Mouse (Mus musculus) skeletal muscle tissue, adult 2 months (tissue): ENCODE data around the gene Rit1.
"Not testable (repeated sequence)": the region's sequence is repeated elsewhere in the genome, so short reads cannot be mapped to it uniquely, and the experiment has no call there.

Experiments used
- DNase-seq: peaks from one replicate; pipeline ENCODE4 v3.0.0-alpha.2; 2012; ENCODE audit warnings: low read depth, low spot score

Rit1 gene

GRCm38 (mm10) chr3:88716399-88717197 lies at the start of gene Rit1:
TSS of gene Rit1 (plus strand) at chr3:88716838.
- DNase-seq: peak; percentile 70

- peak; percentile 74 for DNase-seq
Measured at GRCm38 (mm10) chr3:88677399-88677798, 39.2 kb upstream of the Rit1 start.

DNA sequence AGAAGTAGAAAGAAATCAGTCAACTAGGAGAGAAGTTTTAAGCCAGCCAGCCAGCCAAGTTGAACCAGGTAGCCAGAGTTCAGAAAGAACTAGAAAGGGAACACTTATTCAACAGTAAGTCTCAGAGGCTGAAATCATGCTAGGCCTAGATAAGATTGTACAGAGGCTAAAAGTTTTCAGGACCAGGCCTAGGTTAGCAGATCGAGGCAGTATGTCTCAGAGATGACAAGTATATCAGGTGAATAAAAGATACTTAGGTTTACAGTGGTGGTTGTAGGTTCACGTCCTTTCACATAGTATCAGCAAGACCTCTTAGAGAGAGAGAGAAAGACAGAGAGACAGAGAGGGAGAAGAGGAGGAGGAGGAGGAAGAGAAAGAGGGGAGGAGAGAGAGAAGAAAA lies 32.8 kb upstream of the Rit1 start:
- DNase-seq: no peak

- no peak for DNase-seq
Measured at GRCm38 (mm10) chr3:88684236-88684979, 32.2 kb upstream of the Rit1 start.

DNA sequence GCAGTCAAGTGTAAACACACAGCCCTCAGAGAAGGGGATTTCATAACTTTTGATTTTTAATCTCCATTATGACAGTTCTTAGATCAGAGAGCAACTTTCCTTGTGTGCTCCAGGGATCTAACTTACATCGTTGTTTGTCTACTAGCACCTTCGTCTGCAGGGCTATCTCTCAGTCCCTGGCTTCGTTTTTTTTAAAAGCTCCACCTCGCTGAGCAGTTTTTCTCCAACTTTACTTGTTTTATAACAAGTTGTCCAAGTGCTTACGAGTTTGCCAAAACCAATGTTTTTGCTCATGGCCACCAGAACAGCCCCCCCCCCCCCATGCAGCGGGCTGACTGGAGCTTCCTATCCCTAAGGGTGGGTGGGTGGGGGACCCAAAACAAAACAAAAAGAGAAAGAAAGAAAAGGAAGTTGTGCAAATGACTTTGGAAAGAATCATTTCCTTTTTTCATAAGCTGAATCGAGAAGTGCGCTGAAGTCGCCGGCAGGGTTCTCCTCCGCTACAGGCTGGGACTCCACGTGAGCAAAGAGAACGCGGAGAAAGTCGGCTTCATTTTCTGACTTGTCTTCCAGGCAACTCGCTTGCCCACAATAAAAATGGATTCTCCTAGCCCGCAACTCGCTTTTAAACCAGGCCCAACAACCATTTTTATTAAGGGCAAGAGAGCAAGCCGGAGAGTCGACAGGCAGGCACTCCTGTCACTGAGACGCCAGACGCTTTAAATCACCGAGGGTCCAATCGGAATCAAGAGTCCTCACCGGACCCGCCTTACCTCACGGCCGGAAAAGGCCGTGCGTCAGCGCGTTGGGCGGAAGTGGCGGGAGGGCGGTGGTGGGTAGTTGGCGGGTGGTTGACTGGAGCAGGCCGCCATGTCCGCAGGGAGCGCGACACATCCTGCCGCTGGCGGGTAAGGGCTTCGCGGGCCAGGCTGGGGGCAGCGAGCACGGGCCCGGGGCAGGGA lies 31.4 kb upstream of the Rit1 start, which contains the start of gene Khdc4:
Gene Khdc4 (plus strand): TSS at position 824 of the 962 bp plus-strand sequence.
- peak; percentile 97 for DNase-seq

DNA sequence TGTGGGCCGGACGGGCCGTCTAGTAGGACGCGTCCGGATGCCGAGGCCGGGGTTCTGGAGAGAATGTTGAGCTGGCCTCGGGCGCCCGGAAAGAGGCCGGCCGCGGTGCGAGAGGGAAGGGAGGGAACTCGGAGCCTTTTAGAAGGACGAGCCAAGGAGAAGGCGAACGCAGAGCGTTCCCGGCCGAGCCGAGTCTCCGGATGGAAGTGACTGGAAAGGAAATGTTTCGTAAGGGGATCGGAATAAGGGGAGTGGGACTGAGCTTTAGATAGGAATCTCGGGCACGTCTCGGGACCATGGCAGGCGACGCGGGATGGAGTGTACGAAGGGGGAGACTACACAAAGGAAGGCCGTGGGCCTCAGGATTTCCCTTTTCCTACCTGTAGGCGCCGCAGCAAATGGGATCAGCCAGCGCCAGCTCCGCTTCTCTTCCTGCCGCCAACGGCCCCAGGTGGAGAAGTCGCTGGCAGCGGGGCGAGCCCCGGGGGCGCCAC lies 30.6 kb upstream of the Rit1 start:
- DNase-seq: peak; percentile 7

- DNase-seq: no peak
Measured at GRCm38 (mm10) chr3:88686734-88687611, 29.7 kb upstream of the Rit1 start.

DNA sequence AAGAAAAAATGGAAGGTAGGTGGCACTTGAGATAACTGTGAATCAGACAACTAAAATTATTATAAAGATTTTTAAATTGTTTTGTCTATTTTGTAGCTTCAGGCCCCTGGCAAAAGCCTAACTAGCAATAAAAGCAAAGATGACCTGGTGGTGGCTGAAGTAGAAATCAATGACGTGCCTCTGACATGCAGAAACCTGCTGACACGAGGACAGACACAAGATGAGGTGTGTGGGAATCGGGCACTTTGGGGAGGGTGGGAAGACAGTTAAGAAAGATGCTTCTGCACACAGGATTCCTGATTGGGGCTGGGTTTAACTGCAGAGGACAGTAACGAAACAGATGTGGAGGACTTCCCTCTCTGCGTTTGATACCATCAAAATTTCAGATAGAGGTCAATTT lies 27.6 kb upstream of the Rit1 start:
- no peak for DNase-seq

DNA sequence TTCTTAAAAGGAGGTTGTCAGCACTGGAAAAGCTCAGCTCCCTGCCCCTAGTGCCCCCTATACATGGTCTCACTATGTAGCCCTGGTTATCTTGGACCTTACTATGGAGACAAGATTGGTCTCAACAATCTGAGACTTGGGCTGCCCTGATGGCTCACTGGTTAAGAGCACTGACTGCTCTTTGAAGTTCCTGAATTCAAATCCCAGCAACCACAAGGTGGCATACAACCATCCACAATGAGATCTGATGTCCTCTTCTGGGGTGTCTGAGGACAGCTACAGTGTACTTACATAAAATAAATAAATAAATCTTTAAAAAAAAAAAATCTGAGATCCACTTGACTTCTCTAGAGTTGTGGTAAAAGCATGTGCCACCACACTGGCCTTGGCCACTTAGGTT lies 21.1 kb upstream of the Rit1 start:
- no peak for DNase-seq

GRCm38 (mm10) chr3:88698051-88698450 lies 18.6 kb upstream of the Rit1 start:
- DNase-seq: no peak

DNA sequence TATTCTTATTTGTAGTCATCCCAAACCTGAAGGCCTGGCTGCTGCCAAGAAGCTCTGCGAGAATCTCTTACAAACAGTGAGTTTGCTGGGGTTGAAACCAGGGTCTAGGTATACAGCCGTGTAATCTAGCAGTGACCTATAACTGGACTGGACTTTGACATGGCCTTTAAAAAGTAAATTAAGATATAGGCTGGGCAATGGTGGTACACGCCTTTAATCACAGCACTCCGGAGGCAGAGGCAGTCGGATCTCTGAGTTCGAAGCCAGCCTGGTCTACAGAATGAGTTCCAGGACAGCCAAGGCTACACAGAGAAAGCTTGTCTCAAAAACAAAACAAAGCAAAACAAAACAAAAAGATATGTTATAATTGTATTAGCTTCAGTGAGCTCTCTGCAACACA lies 17.8 kb upstream of the Rit1 start:
- no peak for DNase-seq

- no peak for DNase-seq
Measured at GRCm38 (mm10) chr3:88700247-88700646, 16.4 kb upstream of the Rit1 start.

DNA sequence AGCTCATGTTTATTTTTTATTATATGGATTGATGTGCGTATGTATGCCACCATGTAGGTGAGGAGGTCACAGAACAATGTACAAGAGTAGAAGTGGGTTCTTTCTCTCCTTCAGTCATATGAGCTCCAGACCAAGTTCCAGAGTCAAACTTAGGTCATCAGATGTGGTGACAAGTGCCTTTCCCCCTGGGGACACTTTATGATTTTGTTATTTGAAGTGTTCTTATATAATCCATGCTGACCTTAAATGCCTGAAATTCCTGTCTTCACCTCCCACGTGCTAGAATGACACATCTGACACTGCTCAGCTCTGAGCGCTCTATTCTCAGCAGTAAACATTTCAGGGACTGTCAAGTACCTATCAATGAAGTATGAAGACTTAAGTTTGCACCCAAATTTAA lies 15.4 kb upstream of the Rit1 start:
- DNase-seq: no peak

DNA sequence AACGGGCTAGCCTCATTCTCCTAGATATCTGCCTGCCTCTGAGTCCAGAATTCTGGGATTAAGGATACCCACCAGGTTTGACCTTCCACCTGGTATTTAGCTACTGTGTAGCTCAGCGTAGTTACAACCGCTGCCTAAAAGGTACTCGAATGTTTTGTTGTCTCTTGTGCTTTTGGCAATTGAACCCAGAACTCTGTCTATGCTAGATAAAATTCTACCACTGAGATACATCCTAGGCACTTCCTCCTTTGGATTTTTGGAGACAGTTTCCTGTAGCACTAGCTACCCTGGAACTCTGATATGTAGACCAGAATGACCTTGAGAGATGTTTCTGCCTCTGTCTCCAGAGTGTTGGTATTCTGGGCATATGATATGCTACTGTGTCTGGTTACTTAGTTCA lies 2.9 kb upstream of the Rit1 start:
- DNase-seq: no peak

- DNase-seq: no peak
Measured at GRCm38 (mm10) chr3:88714725-88715124, 1.9 kb upstream of the Rit1 start.

DNA sequence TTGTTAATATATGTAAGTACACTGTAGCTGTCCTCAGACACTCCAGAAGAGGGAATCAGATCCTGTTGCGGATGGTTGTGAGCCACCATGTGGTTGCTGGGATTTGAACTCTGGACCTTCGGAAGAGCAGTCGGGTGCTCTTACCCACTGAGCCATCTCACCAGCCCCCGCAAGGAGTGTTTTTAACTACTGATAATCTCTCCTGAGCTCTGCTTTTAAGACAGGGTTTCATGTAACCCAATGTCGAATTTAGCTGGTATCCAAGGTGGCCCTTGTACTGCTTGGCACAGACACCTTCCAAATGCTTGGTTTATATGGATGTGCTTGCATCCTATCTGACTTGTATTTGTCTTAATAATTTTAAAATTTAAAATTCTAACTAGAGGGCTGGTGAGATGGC lies 922 bp upstream of the Rit1 start:
- DNase-seq: not testable (repeated sequence)

GRCm38 (mm10) chr3:88717198-88717798 lies 660 bp downstream of the Rit1 start:
- no peak for DNase-seq

DNA sequence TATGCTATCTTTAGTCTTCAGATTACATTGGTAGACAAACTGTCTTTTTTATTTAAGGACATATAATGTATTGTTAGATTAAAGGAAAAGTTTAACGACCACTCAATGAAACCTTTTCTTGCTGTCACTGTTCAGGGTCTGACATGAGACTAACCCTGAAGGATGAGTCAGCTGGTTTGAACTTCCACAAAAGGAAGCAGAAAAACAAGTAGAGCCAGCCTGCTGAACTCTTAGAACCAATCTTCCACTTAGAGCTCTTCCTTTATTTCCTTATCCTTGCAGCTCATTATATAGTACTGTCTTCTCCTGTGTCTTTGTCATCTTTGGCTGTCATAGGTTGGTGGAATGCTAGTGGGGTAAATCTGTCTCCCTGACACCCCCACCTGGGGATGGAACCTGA lies 1.2 kb downstream of the Rit1 start:
- no peak for DNase-seq

- peak; percentile 56 for DNase-seq
Measured at GRCm38 (mm10) chr3:88719098-88719497, 2.5 kb downstream of the Rit1 start.

DNA sequence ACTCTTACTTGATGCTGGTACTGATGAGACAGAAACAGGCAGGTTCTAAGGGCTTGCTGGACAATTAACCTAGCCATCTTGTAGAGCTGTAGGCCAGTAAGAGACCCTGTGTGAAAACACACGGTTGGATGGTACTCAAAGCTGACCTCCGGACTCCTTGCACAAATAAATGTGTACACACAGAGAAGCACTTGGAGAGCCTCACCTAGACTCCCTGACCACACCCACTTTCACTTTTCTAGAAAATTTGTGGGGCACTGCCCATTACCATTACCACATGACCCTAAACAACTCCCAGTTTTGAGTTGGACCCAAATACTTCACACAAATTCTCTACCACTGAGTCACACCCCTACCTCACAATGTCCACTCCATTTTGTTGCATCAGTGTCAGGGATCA lies 19.9 kb downstream of the Rit1 start:
- no peak for DNase-seq
